Mouse (Mus musculus) urinary bladder, postnatal 14 days (tissue): ENCODE measurements around the gene Soat2.

Experiments
- DNase-seq: peaks from one replicate; pipeline ENCODE4 v3.0.0; 2021; ENCODE audit warnings: low spot score

The Soat2 gene

GRCm38 (mm10) chr15:102191699-102192098 is 41.4 kb downstream of the Soat2 start:
- DNase-seq = no peak

- DNase-seq = no peak
These were observed 42.0 kb downstream of the Soat2 start for GRCm38 (mm10) chr15:102192271-102192812.

- no peak for DNase-seq
These were observed 42.6 kb downstream of the Soat2 start for GRCm38 (mm10) chr15:102192820-102193386.

- DNase-seq = no peak
These were observed 43.3 kb downstream of the Soat2 start for GRCm38 (mm10) chr15:102193652-102194051.

- no peak for DNase-seq
These were observed 44.1 kb downstream of the Soat2 start for GRCm38 (mm10) chr15:102194439-102194838.

- no peak for DNase-seq
These were observed 45.0 kb downstream of the Soat2 start for GRCm38 (mm10) chr15:102195373-102195772.

GRCm38 (mm10) chr15:102198841-102199240 is 48.5 kb downstream of the Soat2 start:
- DNase-seq = no peak

- DNase-seq = peak; percentile 97
These were observed 52.9 kb downstream of the Soat2 start, which contains the start of gene Zfp740 for GRCm38 (mm10) chr15:102202971-102203834. TSS of gene Zfp740 (plus strand) at chr15:102203249.

- DNase-seq = peak; percentile 65
These were observed 53.6 kb downstream of the Soat2 start for GRCm38 (mm10) chr15:102203835-102204381.

- no peak for DNase-seq
These were observed 54.6 kb downstream of the Soat2 start, which contains the start of gene Csad for GRCm38 (mm10) chr15:102204674-102205505. TSS of gene Csad (minus strand) at chr15:102204724.

- no peak for DNase-seq
These were observed 55.5 kb downstream of the Soat2 start for GRCm38 (mm10) chr15:102205779-102206178.

GRCm38 (mm10) chr15:102207351-102207750 is 57.0 kb downstream of the Soat2 start:
- DNase-seq = no peak

GRCm38 (mm10) chr15:102208092-102208561 is 57.8 kb downstream of the Soat2 start:
- DNase-seq = no peak

GRCm38 (mm10) chr15:102209114-102209513 is 58.8 kb downstream of the Soat2 start:
- no peak for DNase-seq

- DNase-seq = no peak
These were observed 60.5 kb downstream of the Soat2 start for GRCm38 (mm10) chr15:102210816-102211215.

GRCm38 (mm10) chr15:102211895-102212294 is 61.6 kb downstream of the Soat2 start:
- no peak for DNase-seq
